Mouse (Mus musculus) ES-E14 (cell line): ENCODE results near the gene Slc25a34.

Experiments used
- CHD2 ChIP-seq: IDR thresholded peaks from 2 replicates; pipeline ENCODE4 v1.6.1; 2014; ENCODE audit warnings: mild to moderate bottlenecking, low read depth, low read length, inconsistent platforms
- HCFC1 ChIP-seq: IDR thresholded peaks from 2 replicates; pipeline ENCODE4 v1.6.1; 2012; ENCODE audit warnings: low read length, inconsistent platforms, borderline replicate concordance; ENCODE audit not compliant: insufficient read depth
- ZC3H11A ChIP-seq: IDR thresholded peaks from 2 replicates; pipeline ENCODE4 v1.6.1; 2012; ENCODE audit warnings: low read depth, mild to moderate bottlenecking, inconsistent platforms, low read length, borderline replicate concordance
- ZNF384 ChIP-seq: IDR thresholded peaks from 2 replicates; pipeline ENCODE4 v1.6.1; 2012; ENCODE audit warnings: low read depth, low read length, inconsistent platforms

DNA sequence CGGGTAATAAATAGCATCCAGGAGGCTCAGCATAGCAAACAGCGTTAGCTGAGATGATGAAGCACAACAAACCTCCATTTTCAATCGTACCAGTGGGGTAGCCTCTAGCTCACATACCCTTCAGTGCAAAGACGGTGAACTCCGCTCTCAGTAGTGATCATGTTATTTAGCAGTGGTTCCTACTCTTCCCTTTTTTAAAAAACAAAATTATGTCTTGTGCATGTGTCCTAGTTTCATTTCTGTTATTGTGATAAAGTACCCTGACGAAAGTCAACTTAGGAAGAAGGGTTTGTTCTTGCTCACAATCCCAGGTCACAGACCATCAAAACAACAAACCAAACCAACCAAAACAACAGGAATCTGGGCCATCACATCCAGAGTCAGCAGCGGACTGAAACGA is 22.4 kb upstream of the Slc25a34 start:
- TF ChIP-seq ZC3H11A (no peak), HCFC1 (no peak), CHD2 (no peak), ZNF384 (no peak)
